Mouse (Mus musculus): ENCODE data around the gene Blmh. TPM values are rescaled to one million over a fixed set of nuclear protein-coding genes. Genes with fewer than 3 reads are reported as not detected.

The Blmh gene
- polyA plus RNA-seq, 1 experiment from 2014 or later = 151 TPM

DNA sequence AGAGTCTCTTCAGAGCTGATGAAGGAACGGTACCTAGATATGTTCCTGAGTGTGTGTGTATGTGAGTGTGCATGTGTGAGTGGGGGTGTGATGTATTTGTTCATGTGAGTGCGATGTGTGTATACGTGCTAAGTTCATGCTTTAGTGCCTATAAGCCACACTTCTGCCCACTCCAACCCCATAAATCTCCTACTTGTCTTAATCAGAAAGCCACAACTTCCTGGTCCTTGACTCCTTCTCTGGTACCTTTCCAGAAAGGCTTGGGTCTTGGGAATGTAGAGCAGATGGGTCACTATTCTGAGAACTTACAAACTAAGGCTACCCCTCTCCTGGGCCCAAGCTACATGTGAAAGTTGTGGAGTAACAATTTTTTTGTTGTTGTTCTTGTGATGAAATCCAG lies 25.9 kb upstream of the Blmh start:
- ATAC-seq = no peak
- no peaks in the 10 kb centered on the region for H3K36me3 ChIP-seq (ENCODE audit: poor library complexity, severe bottlenecking)
- no peak overlapping the region for H3K4me2 ChIP-seq
- 93% methylated on average over 3 of the region's 3 CpGs for WGBS
- no peak overlapping the region for H3K27ac ChIP-seq
- no peak overlapping the region for H3K4me3 ChIP-seq
- H3K4me1 ChIP-seq = no peaks in the 10 kb centered on the region
- H3K9me3 ChIP-seq (replicated peaks) = no peaks in the 10 kb centered on the region
- H3K27me3 ChIP-seq = no peaks in the 10 kb centered on the region
- H3K9ac ChIP-seq = no peak overlapping the region

DNA sequence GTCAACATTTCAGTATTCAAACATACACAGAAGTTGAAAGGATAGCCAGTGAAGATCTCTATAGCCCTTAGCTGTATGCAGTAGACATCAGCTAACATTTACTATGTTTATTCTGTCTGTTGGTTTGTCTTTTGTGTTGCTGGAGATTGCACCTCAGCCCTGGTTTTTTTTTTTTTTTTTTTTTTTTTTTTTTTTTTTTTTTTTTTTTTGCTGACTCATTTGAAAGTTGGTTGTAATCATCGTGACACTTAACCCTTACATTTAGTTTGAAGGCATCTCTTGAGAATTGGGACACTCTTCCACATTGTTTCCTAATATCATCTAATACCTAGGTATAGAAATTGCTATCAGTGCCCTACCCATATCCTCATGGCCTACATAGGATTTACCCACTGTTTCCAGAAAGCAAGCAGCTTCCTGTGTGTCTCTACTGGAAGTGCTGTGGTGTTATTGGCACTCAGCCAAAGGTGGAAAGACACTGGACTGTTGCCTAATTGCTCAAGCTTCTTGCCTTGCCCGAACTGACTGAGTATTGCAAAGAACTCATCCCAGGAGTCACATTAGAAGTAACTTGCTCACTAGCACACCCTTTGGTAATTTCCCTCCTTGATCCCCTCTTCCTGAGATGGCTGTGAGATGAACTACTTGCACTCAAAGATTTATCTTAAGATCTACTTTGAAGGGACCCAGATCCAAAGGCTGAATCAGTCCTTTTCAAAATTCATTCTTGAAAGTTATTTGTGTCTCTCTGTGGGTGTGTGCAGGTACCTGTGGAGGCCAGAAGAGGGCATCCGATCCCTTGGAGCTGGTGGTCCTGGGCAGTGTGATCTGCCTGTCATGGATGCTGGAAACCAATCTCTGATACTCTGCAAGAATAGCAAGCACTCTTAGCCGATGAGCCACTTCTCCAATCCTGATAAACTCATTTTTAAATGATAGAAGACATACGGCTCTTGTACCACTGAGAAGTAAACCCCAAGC lies 24.6 kb upstream of the Blmh start:
- ATAC-seq = no peak
- no peak overlapping the region for H3K27ac ChIP-seq
- H3K36me3 ChIP-seq (ENCODE audit: poor library complexity, severe bottlenecking) = no peaks in the 10 kb centered on the region
- H3K4me3 ChIP-seq = no peak overlapping the region
- no peaks in the 10 kb centered on the region for H3K27me3 ChIP-seq
- WGBS = 70% methylated on average over 5 of the region's 5 CpGs
- H3K9me3 ChIP-seq (replicated peaks) = no peaks in the 10 kb centered on the region
- H3K4me1 ChIP-seq = no peaks in the 10 kb centered on the region
- H3K9ac ChIP-seq = no peak overlapping the region
- H3K4me2 ChIP-seq = no peak overlapping the region

DNA sequence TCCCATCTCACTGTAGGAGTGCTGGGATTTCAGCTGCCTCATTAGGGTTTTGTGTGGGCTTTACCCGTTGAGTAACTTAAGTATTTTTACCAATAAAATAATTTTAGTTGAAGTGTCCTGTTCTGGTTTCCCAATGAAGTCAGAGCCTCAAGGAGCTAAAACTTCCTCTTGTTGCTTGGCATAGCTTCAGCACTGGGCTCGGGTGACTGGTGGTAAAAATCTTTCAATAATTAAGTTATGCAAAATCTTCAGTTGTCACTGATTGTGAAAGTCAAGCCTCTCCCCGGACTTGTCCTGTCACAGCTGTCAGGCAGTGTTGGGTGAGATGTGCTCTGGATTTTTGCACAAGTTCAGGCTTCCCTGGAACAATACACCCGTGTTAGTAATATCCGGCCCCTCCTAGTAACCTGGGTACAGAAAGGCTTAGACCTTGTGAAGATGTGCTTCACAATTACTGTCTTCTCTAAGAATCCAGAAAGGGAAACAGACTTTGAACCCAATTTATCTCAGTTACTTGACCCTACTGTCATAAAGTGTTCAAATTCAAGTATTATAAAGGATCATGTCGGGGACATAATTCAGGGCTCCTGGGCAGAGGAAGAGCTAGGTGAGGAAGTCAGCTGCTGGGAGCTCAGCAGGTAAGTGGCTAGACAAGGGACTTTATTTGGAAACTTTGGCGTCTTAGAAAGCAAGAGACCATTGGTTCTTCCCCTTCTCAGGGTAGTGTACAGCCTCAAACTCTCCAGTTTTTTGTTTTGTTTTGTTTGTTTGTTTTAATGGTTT lies 22.8 kb upstream of the Blmh start, which contains the start of gene Tmigd1:
TSS of gene Tmigd1 (plus strand) at position 581 of the 783 bp plus-strand sequence.
- H3K27ac ChIP-seq = no peak within 1 kb of the TSS
- H3K9me3 ChIP-seq (replicated peaks) = no peaks in the 10 kb centered on the region
- H3K36me3 ChIP-seq (ENCODE audit: poor library complexity, severe bottlenecking) = no peaks in the 10 kb centered on the region
- 80% methylated on average over 7 of the region's 7 CpGs for WGBS
- no peaks in the 10 kb centered on the region for H3K27me3 ChIP-seq
- no peaks in the 10 kb centered on the region for H3K4me1 ChIP-seq
- no peak within 1 kb of the TSS for H3K4me2 ChIP-seq
- no peak within 1 kb of the TSS for H3K4me3 ChIP-seq
- no peak for ATAC-seq
- H3K9ac ChIP-seq = no peak within 1 kb of the TSS

DNA sequence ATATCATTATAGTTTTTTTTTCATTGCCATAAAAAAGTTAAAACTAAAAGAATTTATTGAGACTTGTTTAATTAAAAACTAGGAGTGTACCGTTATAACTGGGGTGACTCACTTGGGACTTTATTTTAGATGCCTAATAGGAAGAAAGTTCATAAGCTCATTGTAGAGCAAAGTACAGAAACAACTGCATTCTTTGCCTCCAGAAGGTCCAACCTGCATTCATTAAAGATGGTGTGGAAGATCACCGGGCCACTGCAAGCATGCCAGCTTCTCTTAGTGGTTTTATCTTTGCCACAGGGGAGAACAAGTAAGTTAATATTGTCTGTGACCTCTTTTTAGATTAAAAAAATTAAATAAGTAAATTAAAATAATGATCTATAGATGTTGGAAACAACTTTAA lies 20.3 kb upstream of the Blmh start:
- H3K4me1 ChIP-seq = no peaks in the 10 kb centered on the region
- WGBS = 89% methylated on average over 2 of the region's 2 CpGs

DNA sequence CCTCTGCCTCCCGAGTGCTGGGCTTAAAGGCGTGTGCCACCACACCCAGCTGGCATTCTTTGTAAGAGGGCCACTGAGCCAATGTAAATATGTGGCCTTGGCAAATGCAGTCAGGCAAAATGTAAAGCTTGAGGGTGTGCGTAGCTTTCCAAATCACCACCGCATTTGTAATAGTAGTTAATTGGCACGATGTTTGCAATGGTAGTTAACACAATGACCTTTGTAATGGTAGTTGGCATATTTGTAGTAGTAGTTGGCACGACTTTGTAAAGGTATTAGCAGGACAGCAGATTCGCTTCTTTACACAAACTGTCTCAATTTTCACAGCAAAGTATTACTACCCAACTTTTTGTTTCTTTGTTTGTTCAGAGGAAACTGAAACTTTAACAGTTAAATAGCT lies 16.0 kb upstream of the Blmh start:
- peaks cover 15% of the 10 kb centered on the region for H3K4me1 ChIP-seq
- WGBS = 88% methylated on average over 7 of the region's 7 CpGs
- no peak overlapping the region for H3K27ac ChIP-seq
- no peak overlapping the region for H3K4me2 ChIP-seq
- no peak for ATAC-seq
- H3K4me3 ChIP-seq = no peak overlapping the region
- no peaks in the 10 kb centered on the region for H3K9me3 ChIP-seq (replicated peaks)
- H3K36me3 ChIP-seq (ENCODE audit: poor library complexity, severe bottlenecking) = no peaks in the 10 kb centered on the region
- H3K27me3 ChIP-seq = no peaks in the 10 kb centered on the region
- H3K9ac ChIP-seq = no peak overlapping the region

More for the DNA sequence above, 20.3 kb upstream of the Blmh start:
- no peak overlapping the region for H3K4me2 ChIP-seq
- no peak overlapping the region for H3K27ac ChIP-seq
- ATAC-seq = no peak
- no peak overlapping the region for H3K9ac ChIP-seq
- no peak overlapping the region for H3K4me3 ChIP-seq
- no peaks in the 10 kb centered on the region for H3K9me3 ChIP-seq (replicated peaks)
- H3K27me3 ChIP-seq = no peaks in the 10 kb centered on the region
- no peaks in the 10 kb centered on the region for H3K36me3 ChIP-seq (ENCODE audit: poor library complexity, severe bottlenecking)

DNA sequence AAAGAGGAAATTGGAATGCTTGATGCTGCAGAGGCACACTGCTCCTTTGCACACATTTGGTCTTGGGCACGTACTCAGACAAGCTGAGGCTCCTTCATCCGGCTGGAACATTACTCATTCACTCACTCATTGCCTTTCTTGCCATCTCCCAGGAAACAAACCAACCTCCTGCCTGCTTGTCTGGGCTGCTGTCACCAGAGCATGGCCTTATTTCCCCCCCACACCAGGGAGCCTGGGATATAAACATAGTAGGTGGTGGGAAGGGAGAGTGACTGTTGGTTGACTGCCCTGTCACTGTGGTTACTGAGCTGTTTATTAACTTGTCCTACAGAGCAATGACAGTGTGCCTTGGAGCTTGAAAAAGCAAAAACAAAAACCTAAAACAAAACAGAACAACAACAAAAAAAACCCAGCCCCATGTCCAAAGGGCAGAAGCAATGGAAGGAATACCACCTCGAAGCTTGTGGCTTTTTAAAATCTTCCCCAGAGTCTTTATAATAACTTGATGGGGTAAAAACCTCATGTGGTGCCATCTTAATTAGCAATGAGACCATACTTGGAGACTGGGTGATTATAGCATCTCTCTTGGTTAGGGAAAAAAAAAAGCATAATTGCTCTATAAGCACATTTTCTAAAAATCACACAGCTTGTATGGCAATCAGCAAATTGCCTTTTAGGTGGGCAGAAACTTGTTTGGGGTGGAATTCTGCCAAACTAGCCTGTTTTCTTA lies 13.1 kb upstream of the Blmh start:
- Histone ChIP-seq H3K4me3 (no peak overlapping the region), H3K27ac (no peak overlapping the region; the same call in 1 of the 2 replicates), H3K4me2 (no peak overlapping the region), H3K27me3 (no peaks in the 10 kb centered on the region), H3K9ac (no peak overlapping the region), H3K9me3 (replicated peaks) (no peaks in the 10 kb centered on the region), H3K36me3 (ENCODE audit: poor library complexity, severe bottlenecking) (no peaks in the 10 kb centered on the region), H3K4me1 (peaks cover 15% of the 10 kb centered on the region)
- no peak; the same call in 1 of the 2 replicates for ATAC-seq
- 34% methylated on average over 3 of the region's 3 CpGs for WGBS

DNA sequence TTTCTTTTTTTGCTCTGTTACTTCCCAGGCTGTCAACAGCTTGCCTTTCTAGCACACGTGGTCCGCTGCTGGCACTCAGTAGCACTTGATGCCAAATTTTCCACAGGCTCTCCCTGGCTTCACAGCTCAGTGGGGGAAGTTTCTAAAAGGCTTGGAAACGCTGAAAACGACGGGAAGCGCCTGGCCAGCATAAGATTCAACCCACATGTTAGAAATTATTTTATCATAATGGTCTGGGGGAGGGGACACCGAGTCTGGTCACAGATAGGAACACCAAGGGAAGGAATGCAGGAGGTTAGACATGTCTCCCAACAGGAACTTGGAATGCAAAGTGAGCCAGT lies 12.6 kb upstream of the Blmh start:
- Histone ChIP-seq H3K4me3 (no peak overlapping the region), H3K4me2 (no peak overlapping the region), H3K27me3 (no peaks in the 10 kb centered on the region), H3K9ac (no peak overlapping the region), H3K27ac (no peak overlapping the region), H3K4me1 (peaks cover 15% of the 10 kb centered on the region), H3K9me3 (replicated peaks) (no peaks in the 10 kb centered on the region), H3K36me3 (ENCODE audit: poor library complexity, severe bottlenecking) (no peaks in the 10 kb centered on the region)
- peak; percentile 51; the same call in 1 of the 2 replicates for ATAC-seq
- 64% methylated on average over 7 of the region's 7 CpGs for WGBS

DNA sequence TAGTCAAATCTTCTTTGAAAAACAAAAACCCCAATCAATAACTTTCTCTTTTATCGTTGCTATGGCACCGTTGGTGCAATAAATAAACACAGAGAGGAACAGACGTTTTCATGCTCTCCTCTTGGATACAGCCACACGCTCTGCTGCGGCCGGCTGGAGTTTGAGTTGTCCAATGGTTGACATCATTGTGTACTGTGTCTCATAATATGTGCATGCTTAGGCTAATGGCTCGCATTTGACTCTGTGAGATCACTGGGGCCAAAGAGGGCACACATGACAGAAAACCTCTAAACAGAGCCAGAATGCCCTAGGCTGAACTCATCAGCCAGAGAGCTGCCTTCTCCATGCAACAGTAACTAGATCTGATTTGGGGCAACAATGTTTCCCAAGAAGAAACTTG lies 10.2 kb upstream of the Blmh start:
- no peak overlapping the region for H3K27ac ChIP-seq
- ATAC-seq = no peak
- no peak overlapping the region for H3K4me3 ChIP-seq
- H3K9me3 ChIP-seq (replicated peaks) = no peaks in the 10 kb centered on the region
- 80% methylated on average over 7 of the region's 7 CpGs for WGBS
- H3K4me1 ChIP-seq = peaks cover 15% of the 10 kb centered on the region
- H3K27me3 ChIP-seq = no peaks in the 10 kb centered on the region
- no peak overlapping the region for H3K4me2 ChIP-seq
- no peaks in the 10 kb centered on the region for H3K36me3 ChIP-seq (ENCODE audit: poor library complexity, severe bottlenecking)
- H3K9ac ChIP-seq = no peak overlapping the region

DNA sequence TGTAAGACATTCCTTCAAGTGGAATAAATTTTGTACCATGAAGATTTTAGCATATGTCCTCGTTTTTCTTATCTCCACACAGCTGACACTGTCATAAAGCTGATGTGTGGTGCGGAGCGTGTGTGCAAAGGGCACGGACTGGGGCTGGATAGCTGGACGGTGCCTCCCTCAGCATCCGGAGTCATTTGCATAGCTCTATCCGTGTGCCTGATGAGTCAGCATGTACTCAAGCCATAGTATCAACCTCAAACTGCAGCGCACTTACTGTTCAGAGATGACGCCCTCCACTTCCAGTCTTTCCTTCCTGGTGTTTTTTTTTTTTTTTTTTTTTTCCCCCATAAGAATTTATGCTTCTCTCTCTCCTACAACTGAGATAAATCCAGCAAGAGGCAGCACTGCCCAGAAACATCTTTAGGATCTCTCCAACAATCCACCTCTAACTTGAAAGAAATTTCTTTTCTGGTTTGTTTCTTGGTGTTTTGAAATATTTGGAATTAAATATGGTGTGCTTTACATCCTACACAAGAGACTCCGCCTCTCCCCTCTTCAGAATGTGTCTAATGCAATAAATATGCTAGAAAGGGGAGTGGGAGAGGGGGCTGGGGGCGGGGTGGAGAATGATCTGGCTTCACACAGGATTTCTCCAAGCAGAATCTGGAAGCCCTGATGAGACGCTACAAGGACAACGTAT lies 7.9 kb upstream of the Blmh start:
- H3K4me3 ChIP-seq = no peak overlapping the region
- no peak overlapping the region; the same call in 1 of the 2 replicates for H3K4me2 ChIP-seq
- H3K9me3 ChIP-seq (replicated peaks) = no peaks in the 10 kb centered on the region
- H3K4me1 ChIP-seq = peaks cover 9% of the 10 kb centered on the region
- H3K9ac ChIP-seq = no peak overlapping the region
- no peaks in the 10 kb centered on the region for H3K36me3 ChIP-seq (ENCODE audit: poor library complexity, severe bottlenecking)
- WGBS = 56% methylated on average over 13 of the region's 13 CpGs
- no peak overlapping the region for H3K27ac ChIP-seq
- H3K27me3 ChIP-seq = no peaks in the 10 kb centered on the region
- ATAC-seq = no peak

DNA sequence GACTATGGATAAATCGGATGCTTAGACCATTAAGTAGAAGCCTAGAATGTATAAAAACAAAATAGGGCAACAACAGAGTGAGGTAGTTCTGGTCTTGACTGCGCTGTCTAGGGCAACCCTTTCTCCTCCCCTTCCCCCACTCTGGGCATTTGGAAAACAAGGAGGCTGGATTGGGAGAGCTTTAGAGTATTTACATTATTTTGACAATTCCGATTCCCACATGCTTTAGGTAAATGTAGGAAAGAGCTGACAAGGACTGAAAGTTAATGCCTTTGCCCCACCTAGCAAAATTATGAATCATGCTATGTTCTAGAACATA lies 7.4 kb upstream of the Blmh start:
- 50% methylated on average over 3 of the region's 3 CpGs for WGBS
- no peak overlapping the region for H3K9ac ChIP-seq
- H3K4me3 ChIP-seq = no peak overlapping the region
- no peak overlapping the region for H3K27ac ChIP-seq
- no peaks in the 10 kb centered on the region for H3K27me3 ChIP-seq
- H3K4me1 ChIP-seq = peaks cover 4% of the 10 kb centered on the region
- ATAC-seq = no peak
- no peaks in the 10 kb centered on the region for H3K9me3 ChIP-seq (replicated peaks)
- H3K36me3 ChIP-seq (ENCODE audit: poor library complexity, severe bottlenecking) = no peaks in the 10 kb centered on the region
- H3K4me2 ChIP-seq = no peak overlapping the region; the same call in 1 of the 2 replicates

DNA sequence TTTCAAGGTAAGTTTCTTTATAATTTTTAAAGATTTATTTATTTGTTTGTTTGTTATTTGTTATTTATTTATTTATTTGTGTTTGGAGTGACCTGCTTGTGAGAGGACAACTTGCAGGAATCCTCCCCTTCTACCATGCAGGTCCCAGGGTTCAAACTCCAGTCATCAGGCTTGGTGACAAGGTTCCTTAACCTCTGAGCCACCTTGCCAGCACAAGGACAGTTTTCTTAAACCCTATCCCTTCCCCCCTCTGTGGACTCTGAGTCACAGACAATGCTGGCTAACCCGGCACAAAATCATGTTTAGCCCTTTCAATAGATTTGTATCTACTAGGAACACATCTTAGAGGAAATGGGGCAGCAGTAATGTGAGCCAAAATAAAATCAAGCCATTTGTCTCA lies 4.0 kb upstream of the Blmh start:
- Histone ChIP-seq H3K4me1 (no peaks in the 10 kb centered on the region), H3K27me3 (no peaks in the 10 kb centered on the region), H3K9ac (no peak overlapping the region), H3K27ac (no peak overlapping the region), H3K4me2 (no peak overlapping the region), H3K36me3 (ENCODE audit: poor library complexity, severe bottlenecking) (no peaks in the 10 kb centered on the region), H3K4me3 (no peak overlapping the region), H3K9me3 (replicated peaks) (no peaks in the 10 kb centered on the region)
- 57% methylated on average over 1 of the region's 1 CpGs for WGBS
- no peak for ATAC-seq

Measured in forebrain, embryonic 13.5 days (tissue).